Mouse (Mus musculus) spleen, embryonic (tissue): ENCODE measurements around the gene Hist1h2ac.

Source experiments
- CTCF ChIA-PET: fragments of 350-600 bp; sonication (Branson Sonifier 250); formaldehyde crosslinking; loops from one replicate; lab custom pipeline; 2022; lab: Charles Lee

The Hist1h2ac gene

GRCm38 (mm10) chr13:23683755-23684281 is at the start of gene Hist1h2ac, which contains the start of gene Hist1h2bc:
Gene Hist1h2ac, minus strand, starts transcription at chr13:23683948.
Gene Hist1h2bc, plus strand, starts transcription at chr13:23684199.
- CTCF ChIA-PET, result interaction anchor here (1.7 kb wide), 1 partner anchor 14 kb away, joined by 6 read pairs; the partner anchor contains the start of gene Hist1h4c

GRCm38 (mm10) chr13:23732156-23732804 is 48.5 kb upstream of the Hist1h2ac start:
- CTCF ChIA-PET, result interaction anchor here (0.9 to 2.4 kb wide), 4 partner anchors 24 to 610 kb away, joined by 3 to 27 read pairs (median 5); no protein-coding TSS in a partner anchor

- CTCF ChIA-PET, result interaction anchor here (0.6 kb wide), 1 partner anchor 182 kb away, joined by 4 read pairs; no protein-coding TSS in a partner anchor
Measured at GRCm38 (mm10) chr13:23730479-23730878, 46.7 kb upstream of the Hist1h2ac start.

GRCm38 (mm10) chr13:23729706-23730105 is 46.0 kb upstream of the Hist1h2ac start:
- CTCF ChIA-PET, result no interaction called here

GRCm38 (mm10) chr13:23729192-23729525 is 45.4 kb upstream of the Hist1h2ac start:
- CTCF ChIA-PET, result no interaction called here

- CTCF ChIA-PET, result no interaction called here
Measured at GRCm38 (mm10) chr13:23728472-23729191, 44.9 kb upstream of the Hist1h2ac start.

DNA sequence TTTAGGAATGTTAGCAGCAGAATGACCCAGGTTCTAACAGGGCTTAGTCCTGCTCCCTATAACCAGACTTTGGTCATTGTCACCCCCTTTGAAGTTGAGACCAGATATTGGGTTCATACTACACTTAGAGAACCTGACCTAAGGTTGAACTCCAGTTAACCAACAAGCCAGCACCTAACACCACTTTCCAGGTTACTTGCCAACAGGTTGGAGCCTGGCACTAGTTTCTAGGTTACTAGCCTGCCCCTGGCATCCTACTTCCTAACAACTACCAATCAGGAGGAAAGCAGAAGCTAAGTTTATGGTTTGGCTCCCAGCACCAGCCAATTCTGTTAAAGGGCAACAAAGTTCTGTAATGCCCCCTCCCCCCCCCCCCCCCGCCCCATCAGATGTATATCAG is 41.5 kb upstream of the Hist1h2ac start:
- CTCF ChIA-PET, result no interaction called here

DNA sequence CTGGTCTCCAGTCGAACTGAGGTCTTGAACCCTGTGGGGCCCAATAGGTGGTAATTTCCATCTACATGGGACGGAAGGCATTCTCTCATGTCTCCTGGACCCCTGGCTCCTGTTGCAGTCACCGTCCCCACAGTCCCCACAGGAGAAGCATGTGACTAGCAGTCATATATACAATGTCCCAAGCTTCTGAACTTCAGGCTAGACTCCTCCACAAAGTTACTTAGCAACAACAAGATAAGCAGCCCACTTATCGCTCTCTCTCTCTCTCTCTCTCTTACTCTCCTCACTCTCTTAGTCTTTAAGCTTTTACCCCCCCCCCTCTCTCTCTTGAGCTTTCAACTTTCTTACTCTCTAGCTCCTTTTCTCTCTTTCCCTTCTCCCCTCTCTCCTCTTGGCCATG is 40.5 kb upstream of the Hist1h2ac start:
- CTCF ChIA-PET, result interaction anchor here (0.6 kb wide), 1 partner anchor 161 kb away, joined by 4 read pairs; no protein-coding TSS in a partner anchor

GRCm38 (mm10) chr13:23717593-23718245 is 34.0 kb upstream of the Hist1h2ac start:
- CTCF ChIA-PET, result interaction anchor here (0.6 kb wide), 1 partner anchor 125 kb away, joined by 6 read pairs; no protein-coding TSS in a partner anchor

GRCm38 (mm10) chr13:23717176-23717575 is 33.4 kb upstream of the Hist1h2ac start:
- CTCF ChIA-PET, result interaction anchor here (0.6 kb wide), 1 partner anchor 125 kb away, joined by 6 read pairs; no protein-coding TSS in a partner anchor

DNA sequence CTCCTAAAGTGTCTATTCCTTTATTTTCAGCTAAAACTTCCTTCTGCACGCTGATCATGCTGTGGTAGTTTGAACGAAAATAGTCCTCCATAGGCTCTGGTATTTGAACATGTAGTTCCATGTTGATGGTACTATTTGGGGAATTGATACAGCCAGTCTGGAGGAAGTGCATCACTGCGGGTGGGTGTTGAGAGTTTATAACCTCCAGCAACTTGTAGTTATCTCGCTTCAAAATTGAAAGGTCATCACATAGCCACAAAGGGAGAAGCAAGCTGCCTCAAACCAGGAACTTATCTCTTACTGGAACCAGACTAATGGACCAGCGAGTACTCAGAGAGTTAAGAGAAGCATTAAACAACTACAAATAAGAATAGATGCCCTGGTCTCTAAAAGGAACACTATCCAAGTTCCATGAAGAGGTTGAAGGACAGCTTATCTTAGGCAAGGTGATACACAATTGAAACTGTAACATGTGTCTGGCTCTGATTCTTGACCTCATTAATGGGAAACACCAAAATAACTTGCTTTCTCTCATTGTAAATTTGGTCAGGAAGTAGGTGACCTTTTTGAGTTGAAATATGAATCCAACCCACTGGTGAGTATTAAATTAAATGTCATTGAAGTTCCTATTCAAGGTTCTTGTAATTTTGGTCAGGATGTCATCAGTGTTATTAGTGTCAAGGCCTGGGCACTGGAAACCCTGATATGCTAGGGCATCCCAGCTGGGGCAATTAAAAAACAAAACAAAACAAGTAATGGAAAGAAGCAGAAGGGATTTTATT is 32.7 kb upstream of the Hist1h2ac start:
- CTCF ChIA-PET, result no interaction called here

DNA sequence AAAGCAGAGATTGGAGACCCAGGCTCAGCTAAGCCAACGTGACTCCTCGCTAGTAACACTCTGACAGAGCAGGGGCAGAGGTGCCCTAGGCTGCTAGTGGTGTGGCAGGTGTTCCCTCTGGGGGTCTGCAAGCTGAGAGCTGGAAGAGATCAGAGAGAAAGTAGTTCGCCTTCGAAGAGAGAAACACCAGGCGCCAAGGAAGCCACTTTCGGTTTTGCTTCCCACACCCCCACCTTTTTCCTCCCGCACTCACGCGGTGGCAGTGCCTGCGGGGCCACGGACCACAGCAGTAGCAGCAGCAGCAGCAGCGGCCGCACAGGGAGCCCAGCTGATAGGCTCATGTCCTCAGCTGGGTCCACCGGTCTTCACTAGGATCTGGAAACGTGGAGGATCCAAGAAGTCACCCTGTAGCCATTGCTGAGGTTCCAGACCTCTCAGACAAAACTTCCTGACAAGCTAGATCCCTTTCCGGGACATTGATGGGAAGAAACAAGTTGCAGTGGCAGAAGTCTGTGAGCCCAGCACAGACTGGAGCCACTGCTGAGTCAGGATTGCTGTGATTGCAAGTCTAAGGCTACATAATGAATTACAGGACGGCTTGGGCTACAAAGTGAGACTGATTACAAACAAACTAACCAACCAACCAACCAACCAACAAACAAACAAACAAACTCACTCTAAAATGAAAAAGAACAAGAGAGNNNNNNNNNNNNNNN is 26.8 kb upstream of the Hist1h2ac start, which contains the start of gene Hfe:
TSS of gene Hfe (minus strand) at position 481 of the 716 bp plus-strand sequence.
- CTCF ChIA-PET, result interaction anchor here (0.6 kb wide), 1 partner anchor 746 kb away, joined by 3 read pairs; no protein-coding TSS in a partner anchor

DNA sequence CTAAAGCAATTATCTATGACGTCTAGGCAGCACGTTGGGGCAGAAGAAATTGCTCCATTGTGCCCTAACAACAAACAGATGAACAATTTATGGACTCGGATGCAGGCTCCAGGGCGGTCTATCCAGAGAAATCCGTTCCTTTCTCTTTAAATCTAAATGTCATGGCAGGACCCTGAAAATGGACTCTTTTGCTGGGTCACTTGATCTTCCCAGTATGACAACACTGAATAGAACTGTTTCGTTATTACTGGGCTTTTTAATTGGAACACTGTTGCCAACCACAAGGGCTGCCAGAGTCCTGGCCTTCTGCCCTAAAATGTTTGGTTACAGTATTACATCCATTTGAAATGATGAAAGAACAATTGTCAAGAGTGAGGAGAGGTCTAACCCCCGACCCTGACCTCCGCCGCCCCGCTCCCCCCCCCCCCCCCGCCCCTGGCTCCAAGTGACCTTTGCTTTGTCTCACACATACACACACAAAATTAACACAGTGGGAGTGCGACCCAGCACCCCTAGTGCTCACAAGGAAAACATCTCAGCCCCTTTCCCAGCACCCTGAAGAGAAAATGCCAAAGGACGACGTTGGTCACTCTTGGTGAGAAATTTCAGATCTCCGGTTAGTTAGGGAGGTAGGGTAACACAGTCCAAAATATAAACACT is 26.1 kb upstream of the Hist1h2ac start:
- CTCF ChIA-PET, result no interaction called here

- CTCF ChIA-PET, result interaction anchor here (0.9 kb wide), 1 partner anchor 24 kb away, joined by 3 read pairs; no protein-coding TSS in a partner anchor
Measured at GRCm38 (mm10) chr13:23708654-23709053, 24.9 kb upstream of the Hist1h2ac start.

DNA sequence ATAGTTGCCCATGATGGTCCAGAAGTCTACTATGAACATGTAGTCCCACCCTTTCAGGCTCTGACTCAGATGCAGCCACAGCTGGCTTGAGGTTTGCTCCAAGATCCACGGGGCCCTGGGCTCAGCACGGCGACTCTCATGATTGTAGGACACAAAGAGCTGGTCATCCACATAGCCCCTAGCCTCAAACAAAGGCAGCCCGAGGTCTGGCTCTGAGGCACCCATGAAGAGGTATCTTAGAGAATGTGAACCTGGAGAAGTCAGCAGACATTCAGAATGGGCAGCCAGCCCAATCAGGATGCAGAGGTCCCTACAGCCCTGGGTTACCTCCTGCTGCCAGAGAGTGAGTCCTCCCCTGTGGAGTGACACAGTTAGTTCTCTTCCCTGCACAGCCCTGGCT is 24.3 kb upstream of the Hist1h2ac start:
- CTCF ChIA-PET, result interaction anchor here (0.9 kb wide), 1 partner anchor 24 kb away, joined by 3 read pairs; no protein-coding TSS in a partner anchor

DNA sequence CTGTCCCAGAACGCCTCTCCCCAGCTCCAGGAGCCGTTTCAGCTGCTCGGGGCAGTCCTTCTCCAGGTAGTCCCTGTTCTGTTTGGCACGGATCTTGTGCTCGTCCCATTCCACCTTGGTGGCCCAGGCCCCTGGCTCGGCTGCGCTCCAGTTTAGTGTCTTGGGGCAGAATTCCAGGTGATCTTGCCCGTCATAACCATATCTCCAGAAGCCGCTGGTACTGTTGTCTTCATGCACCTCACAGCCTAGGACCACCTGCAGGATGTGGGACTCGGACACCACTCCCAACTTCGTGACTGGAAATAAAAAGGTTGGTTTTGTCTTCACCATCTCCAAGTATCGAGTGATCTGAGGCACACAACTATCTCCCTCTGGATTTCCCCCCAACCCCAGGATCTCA is 23.0 kb upstream of the Hist1h2ac start:
- CTCF ChIA-PET, result no interaction called here

- CTCF ChIA-PET, result no interaction called here
Measured at GRCm38 (mm10) chr13:23705751-23706356, 22.1 kb upstream of the Hist1h2ac start.

- CTCF ChIA-PET, result interaction anchor here (0.9 kb wide), 1 partner anchor 33 kb away, joined by 4 read pairs; no protein-coding TSS in a partner anchor
Measured at GRCm38 (mm10) chr13:23702801-23703200, 19.1 kb upstream of the Hist1h2ac start.

DNA sequence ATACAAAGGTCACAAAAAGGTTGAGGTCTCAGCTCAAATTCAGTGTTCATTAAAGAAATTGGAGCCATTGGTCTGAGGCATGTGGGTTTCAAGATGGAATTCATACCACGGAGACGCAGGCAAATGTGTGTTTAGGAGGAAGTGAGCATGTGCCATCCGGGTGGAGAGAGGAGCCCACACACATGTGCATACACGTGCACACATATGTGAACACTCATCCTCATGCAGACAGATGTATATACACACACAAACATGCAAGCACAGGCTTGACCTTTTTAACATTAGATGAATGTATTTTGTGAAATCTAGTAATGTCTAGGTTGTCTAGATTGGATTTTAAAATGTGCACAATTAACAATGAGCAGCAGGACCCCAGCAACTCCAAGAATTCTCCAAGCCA is 18.5 kb upstream of the Hist1h2ac start:
- CTCF ChIA-PET, result interaction anchor here (0.7 to 1.1 kb wide), 3 partner anchors 30 to 33 kb away, joined by 3 to 27 read pairs (median 4); no protein-coding TSS in a partner anchor
